Mouse (Mus musculus) cerebellum, postnatal 10 days (tissue): ENCODE data around the gene Sorbs2.

Source experiments
- DNase-seq, 2 experiments: peaks; one replicate each; pipeline ENCODE4 v3.0.0; 2021; ENCODE audit warnings: mixed read lengths in 2 of 2

The Sorbs2 gene

DNA sequence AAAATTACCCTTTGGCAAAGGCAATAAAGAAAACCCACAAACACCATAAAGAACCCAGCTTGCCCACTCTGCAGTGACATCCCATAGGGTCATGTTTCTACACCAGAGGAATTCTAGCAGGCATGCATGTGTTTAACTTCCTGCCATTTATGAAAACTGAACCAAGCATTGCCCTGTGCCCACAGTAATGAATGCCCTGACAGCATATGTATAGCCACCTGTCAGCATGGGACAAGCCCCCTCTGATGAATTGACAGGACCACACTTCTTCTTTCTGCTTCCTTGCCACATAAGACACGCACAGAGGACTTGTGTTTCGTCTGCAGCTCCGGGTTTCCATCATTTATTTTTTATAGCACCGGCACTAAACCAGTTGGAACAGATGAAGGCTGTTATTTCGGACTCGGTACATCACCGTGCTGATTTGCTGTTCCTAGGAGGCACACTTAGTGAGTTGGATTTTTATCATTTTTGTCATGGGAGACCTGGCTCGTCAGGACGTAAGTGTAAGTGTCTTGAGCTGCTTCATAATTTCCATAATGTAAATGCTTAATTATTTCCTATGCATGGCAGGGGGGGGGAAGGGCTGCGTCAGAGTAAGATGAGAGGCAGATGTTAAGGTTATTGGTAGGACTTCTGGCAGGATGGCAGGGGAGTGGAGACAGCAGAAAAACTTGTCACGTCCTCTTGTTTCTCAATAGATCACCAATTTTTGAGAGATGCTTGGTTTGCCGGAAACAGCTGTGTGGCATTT lies 180.5 kb downstream of the Sorbs2 start:
- DNase-seq, result no peak

GRCm38 (mm10) chr8:45689611-45690207 lies 182.1 kb downstream of the Sorbs2 start:
- DNase-seq, result no peak

DNA sequence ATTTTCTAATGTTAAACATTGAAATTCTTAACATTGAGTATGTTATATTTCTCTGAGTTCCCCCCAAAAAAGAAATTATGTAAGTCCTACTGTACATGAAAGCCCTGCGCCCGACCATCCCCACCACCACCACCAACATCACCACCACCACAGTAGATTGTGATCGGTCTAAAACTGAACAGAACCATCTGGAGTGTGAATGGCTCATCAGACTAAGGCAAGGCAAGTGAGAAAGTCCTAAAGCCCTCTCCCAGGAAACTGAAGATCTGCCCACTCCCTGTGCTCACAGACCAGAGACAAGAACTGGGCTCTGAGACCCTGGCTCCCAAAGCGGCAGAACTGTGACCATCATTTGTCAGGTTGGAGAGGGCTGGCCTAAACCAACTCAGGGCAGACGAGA lies 192.5 kb downstream of the Sorbs2 start:
- no peak for DNase-seq

DNA sequence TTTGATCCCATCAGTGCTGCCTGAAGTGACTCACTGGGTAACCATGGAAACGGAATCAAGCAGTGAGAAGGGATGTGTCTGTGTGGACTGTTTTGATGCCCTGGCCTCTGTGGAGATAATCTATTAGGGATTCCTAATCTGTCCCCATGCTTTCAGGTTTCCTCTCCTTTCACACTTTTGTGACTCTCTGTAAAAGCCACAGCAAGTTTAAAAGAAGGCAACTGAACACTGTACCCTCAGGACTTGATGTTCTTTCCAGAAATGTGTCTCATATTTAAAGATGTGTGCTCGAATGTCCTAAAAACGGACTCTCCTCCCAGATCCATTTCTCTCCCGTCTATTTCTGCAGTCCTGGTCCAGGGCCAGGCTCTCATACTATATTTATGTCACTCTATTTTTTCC lies 196.1 kb downstream of the Sorbs2 start:
- peak; percentile 33 to 44 for DNase-seq

GRCm38 (mm10) chr8:45709098-45709497 lies 201.5 kb downstream of the Sorbs2 start:
- no peak for DNase-seq

DNA sequence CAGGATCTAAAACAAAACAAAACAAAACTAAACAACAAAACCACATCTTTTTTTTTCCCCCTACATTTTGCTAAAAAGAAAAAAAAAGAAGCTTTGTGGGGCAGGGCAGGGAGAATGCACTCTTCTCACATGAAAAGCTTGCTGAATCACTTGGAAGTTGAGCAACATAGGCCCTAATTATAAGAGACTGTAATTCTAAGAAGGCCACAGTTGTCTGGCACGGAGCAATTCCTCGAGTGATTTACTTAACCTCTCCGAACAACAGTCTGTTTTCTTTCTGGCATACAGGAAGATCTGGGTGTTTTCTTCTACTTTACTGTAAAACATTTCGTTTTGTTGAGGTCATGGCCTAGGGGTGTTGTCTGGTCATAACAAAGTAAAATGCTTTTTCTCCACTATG lies 202.1 kb downstream of the Sorbs2 start:
- no peak for DNase-seq

DNA sequence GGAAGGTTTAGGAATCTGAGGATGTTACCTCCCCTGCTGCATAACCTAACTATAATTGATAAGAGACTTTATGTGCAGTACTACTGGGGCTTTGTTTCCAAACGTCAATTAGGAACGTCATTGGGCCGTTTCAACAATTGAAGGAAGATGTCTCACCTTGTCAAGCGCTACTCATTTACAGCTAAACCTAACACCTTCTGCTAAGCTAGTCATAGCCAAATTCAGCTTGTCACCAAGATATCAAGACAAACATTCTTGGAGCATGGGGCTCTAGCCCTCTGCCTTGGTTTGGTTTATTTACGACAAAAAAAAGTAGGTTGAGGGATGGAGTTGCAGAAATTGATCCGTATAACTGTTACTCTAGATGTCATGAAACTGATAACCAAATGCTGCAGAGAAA lies 205.0 kb downstream of the Sorbs2 start:
- DNase-seq, result no peak

GRCm38 (mm10) chr8:45714806-45715205 lies 207.2 kb downstream of the Sorbs2 start:
- DNase-seq, result peak in 1 of 2 experiments; percentile 25

GRCm38 (mm10) chr8:45715330-45716027 lies 207.9 kb downstream of the Sorbs2 start:
- peak; percentile 45 to 49 for DNase-seq

DNA sequence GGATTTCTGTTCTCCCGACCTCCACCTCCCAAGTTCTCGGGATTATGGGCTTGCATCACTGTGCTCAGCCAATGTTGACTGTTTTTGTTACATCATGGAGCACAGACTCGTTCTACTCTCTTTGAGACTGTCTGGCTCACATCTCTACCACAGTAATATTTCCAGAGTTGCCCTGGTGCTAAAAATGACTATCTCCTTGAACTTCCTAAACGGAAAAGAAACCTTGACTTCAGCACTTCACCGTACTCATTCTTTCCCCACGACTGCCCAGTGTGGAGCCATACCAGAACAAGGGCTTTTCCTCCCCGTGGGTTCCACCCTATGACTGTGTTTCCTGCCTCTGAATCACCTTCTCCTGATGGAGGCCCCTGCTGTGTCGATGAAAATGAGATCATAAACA lies 212.2 kb downstream of the Sorbs2 start:
- no peak for DNase-seq

- DNase-seq, result no peak
Measured at GRCm38 (mm10) chr8:45724204-45724603, 216.6 kb downstream of the Sorbs2 start.

DNA sequence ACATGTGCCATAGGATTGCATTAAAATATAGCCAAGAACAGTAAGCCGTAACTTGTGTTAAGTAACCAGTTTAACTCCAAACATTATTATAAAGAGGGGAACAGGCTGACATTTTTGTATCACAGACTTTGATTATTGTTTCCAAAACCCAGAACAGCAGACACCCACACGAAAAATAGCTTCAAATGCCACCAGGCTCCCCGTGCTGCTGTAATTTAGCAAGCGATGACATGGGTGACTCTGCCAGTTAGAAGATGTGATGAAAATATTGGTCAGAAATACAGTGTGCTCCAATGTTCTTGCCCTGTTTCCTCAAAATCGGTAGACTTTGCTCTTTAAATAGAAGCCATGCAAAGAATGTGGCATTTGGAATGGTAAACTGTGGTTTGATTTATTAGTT lies 217.7 kb downstream of the Sorbs2 start:
- no peak for DNase-seq

DNA sequence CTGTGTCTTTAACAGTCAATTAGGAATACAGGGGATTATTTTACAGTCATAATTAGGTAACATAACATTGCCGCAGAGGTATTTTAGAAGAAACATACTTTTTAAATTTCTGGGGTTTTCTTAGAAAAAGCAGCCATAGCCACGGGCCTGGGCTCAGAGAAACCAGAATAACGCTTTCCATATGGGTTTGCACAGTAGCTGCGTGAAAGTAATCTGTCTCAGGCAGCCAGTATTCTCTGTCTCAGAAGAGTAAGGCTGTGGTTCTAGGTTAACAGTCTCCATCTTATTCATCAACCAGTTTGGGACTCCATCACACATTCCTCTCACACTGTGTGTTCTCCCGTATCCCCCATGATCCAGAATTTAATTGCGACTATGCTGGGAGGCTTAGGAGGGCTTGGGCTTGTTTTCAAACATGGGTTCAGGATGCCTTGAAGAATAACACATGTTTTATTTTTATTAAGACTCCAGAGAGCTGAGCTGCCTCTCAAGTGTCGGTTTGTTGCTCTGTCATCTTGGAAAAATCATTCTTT lies 222.3 kb downstream of the Sorbs2 start:
- DNase-seq, result no peak

GRCm38 (mm10) chr8:45730795-45731194 lies 223.2 kb downstream of the Sorbs2 start:
- no peak for DNase-seq

- no peak for DNase-seq
Measured at GRCm38 (mm10) chr8:45734071-45734470, 226.5 kb downstream of the Sorbs2 start.

- DNase-seq, result peak; percentile 45 to 53
Measured at GRCm38 (mm10) chr8:45737266-45737665, 229.7 kb downstream of the Sorbs2 start.

- DNase-seq, result no peak
Measured at GRCm38 (mm10) chr8:45743326-45743725, 235.7 kb downstream of the Sorbs2 start.

DNA sequence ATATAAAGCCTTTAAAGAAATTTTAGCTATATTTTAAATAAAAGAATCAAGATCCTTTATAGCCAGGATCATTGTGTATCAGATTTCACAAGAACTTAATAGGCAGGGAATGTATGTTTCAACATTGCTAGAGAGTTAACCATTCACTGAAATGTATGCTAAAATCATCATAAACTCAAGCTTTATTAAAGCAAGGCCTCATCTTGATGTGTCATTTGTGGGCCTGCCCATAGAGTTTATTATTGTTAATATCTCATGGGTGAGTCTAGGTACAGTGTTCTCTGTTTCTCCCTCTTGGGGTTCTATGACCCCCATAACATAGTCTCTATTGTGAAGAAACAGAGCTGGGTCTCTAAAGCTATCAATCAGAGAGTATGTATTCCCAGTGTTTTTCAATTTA lies 236.2 kb downstream of the Sorbs2 start:
- DNase-seq, result no peak

DNA sequence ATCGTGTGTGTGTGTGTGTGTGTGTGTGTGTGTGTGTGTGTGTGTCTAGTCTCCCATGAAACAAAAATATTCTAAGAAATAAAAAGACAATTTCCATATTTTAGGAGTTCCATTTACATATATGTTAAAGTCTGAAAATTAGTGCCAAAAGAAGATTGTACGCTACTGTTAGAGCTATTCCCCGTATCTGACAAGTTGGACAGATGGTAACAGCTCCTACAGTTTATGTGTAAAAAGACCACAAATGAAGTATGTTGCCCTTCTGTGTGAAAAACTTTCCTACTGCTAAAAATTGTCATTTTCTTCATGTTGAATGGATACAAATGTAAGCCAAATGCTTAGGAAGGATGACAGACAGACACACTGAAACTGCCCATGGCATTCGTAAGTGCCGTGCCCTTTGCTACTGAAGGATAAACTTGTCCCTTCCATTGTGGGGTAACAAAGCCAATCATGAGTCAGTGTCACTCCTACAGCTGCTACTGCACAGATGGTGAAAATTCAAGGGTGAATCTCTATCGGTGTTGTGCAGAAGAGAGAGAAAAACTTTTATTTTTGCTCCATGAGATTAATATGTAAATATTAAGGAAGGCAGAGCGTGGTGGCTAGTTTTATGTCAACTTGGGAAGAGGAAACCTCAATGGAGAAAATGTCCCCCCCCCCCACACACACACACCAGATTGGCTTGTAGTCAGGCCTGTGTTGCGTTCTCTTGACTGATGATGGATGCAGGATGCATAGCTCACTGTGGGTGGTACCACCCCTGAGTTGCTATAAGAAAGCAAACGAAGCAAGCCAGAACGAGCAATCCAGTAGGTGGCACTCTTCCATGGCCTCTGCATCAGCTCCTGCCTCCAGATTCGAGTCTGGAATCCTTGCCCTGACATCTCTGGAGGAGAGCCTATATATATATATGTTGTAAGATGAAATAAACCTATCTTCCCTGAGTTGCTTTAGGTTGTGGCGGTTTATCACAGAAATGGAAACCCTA lies 244.2 kb downstream of the Sorbs2 start:
- peak; percentile 28 to 30 for DNase-seq

DNA sequence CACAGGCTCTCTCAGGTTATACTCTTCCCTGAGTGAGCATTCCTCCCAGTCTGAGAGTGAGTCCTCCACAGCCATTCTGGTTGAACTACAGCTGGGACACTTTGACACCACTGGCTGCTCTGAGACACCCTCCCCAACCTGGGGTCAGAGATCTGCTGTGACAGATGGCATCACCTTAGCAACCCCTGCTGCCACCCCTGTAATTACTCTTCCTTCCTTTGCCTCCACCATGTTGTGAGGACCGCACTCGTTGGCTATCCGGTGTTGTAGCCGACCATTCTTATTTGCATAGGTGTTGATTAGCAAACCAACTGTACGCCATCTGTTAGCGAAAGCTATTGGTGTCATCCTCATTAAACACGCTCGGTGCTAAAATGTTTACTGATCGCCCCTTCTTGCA lies 247.9 kb downstream of the Sorbs2 start:
- peak; percentile 30 for DNase-seq

DNA sequence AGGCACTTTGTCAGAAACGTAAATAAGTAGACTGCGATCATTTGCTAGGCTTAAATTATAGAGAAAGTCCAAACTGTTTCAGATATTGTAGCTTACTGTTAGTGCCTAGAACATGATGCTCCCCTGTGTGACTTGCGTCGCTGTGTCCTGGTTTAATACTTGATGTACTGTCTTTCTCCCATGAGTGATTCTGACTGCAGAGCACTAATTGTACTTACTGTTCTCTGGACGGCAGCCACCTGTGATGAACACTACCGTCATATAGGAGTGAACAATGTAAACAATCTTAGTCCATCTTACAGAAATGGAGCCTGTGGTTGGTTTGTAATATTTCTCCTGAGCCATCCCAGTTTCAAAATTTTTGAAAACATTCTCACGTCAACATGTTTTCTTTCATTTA lies 248.4 kb downstream of the Sorbs2 start:
- no peak for DNase-seq

DNA sequence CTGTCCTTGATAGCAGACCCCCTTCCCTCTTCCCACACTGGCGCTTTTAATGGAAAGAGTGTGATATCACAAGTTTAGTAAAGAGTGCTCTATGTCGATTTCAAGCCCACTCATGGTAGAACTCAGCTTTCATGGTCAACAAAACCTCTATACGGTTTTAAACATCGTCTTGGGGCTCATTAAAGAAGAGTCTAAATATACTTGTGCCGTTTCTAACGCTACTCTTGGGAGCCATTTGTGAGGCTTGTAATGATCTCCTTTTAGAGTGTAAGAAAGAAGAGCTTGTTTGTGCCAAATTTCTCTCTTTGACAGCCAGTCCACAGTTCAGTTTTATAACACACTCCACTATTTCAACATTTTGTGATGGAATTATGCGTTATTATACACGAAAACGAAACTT lies 253.0 kb downstream of the Sorbs2 start:
- no peak for DNase-seq

DNA sequence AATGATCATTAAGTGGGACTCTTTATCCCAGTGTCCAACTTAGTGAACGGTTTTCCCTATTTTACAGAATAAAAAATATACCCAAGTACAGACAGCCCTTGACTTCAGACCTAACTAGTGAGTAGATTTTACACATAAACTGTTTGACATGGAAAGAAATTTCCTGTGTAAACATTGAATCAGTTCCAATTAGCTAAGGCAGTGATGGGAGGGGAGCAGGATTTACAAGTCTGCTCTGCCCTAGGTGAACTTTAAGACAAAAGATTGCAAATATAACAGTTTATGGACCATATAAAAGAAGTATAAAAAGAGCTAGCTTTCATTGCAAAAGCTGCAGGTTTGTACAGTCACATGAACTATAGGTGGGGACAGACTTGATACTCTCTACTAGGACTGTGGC lies 253.5 kb downstream of the Sorbs2 start:
- DNase-seq, result no peak
